Mouse (Mus musculus): ENCODE results near the gene Afap1l2.

GRCm38 (mm10) chr19:56976962-56977948 is 30.8 kb downstream of the Afap1l2 start:
- no peak for TF ChIP-seq POLR2A (IDR thresholded peaks at IDR 0.05; ENCODE audit: borderline replicate concordance, control insufficient read depth, low read depth, low read length)
- no peak for TF ChIP-seq CTCF (IDR thresholded peaks at IDR 0.05; ENCODE audit: control insufficient read depth, insufficient read depth, low read length)

Data from bone marrow, adult 2 months (tissue).